Mouse (Mus musculus) liver, embryonic 11.5 days (tissue): ENCODE measurements around the gene Olfr1045. TPM values are rescaled to one million over a fixed set of nuclear protein-coding genes. Genes with fewer than 3 reads are reported as not detected.

Source experiments
- ATAC-seq: fragments of 200-750 bp; cut with Nextera tagmentation; replicated peaks from 2 replicates; pipeline ENCODE4 v1.8.0; 2017; ENCODE audit warnings: moderate number of reproducible peaks, mild to moderate bottlenecking, moderate TSS enrichment, moderate library complexity; ENCODE audit not compliant: low FRiP score
- DNase-seq: peaks from one replicate; pipeline ENCODE4 v3.0.0-alpha.2; 2017; ENCODE audit warnings: low spot score
- H3K27ac ChIP-seq: fragments of 300-500 bp; sonication (generic); 2 replicates; pipeline ENCODE4 v1.5.1; 2014; ENCODE audit warnings: mild to moderate bottlenecking, low read depth, low read length, control low read depth
- H3K27me3 ChIP-seq: fragments of 300-500 bp; sonication (generic); replicated peaks from 2 replicates; pipeline ENCODE4 v1.6.1; 2014; ENCODE audit warnings: low read length, mixed read lengths; ENCODE audit not compliant: control insufficient read depth, insufficient read depth
- H3K36me3 ChIP-seq: fragments of 300-500 bp; sonication (generic); 2 replicates; pipeline ENCODE4 v1.6.1; 2014; ENCODE audit warnings: mild to moderate bottlenecking, low read length, moderate library complexity, mixed read lengths; ENCODE audit not compliant: control insufficient read depth, insufficient read depth
- H3K4me1 ChIP-seq: fragments of 300-500 bp; sonication (generic); replicated peaks from 2 replicates; pipeline ENCODE4 v1.6.1; 2014; ENCODE audit warnings: low read length, mixed read lengths; ENCODE audit not compliant: control insufficient read depth, insufficient read depth
- H3K4me2 ChIP-seq: fragments of 300-500 bp; sonication (generic); 2 replicates; pipeline ENCODE4 v1.6.1; 2014; ENCODE audit warnings: mild to moderate bottlenecking, control low read depth, moderate library complexity
- H3K4me3 ChIP-seq: fragments of 300-500 bp; sonication (generic); 2 replicates; pipeline ENCODE4 v1.5.1; 2014; ENCODE audit warnings: low read depth, low read length, control low read depth
- H3K9ac ChIP-seq: fragments of 300-500 bp; sonication (generic); 2 replicates; pipeline ENCODE4 v1.6.1; 2014; ENCODE audit warnings: low read depth, low read length, control low read depth
- H3K9me3 ChIP-seq: fragments of 300-500 bp; sonication (generic); 2 replicates; pipeline ENCODE4 v1.6.1; 2016; ENCODE audit warnings: low read length, inconsistent platforms, mixed read lengths; ENCODE audit not compliant: control insufficient read depth
- WGBS: fragments of 180-500 bp; shearing (Covaris S2); extraction: QIAGEN DNeasy Blood & Tissue Kit; methylation state at CpG from one replicate; pipeline ENCODE4 v1.1.7; 2014; 5-methylcytosine and 5-hydroxymethylcytosine counted together
- polyA plus RNA-seq: library from polyadenylated mRNA; unstranded; fragments of >200 nt; fragmentation: Nextera tagmentation; extraction: Ambion mirVana; gene quantifications from 2 replicates; pipeline ENCODE4 v1.2.1, GENCODE M21; 2014

Gene Olfr1045
- polyA plus RNA-seq, 1 experiment from 2014 or later: not detected

DNA sequence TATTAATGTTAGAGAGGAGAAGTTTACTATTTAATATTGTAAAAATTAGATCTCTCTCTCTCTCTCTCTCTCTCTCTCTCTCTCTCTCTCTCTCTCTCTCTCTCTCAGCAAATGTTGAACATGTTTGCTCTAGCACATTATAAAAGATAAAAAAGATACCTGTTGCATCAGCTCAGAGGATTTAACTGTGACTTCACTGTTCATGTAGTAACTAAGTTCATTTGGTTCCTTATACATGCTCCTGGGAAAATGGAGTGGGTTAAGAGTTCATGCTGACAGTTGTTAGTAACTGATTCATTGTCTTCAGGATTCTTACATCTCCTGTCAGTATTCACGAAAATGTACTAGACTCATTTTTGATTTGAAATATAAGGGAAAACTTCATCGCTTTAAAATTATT, 35.4 kb downstream of the Olfr1045 start, which contains the start of gene Olfr1043:
Gene Olfr1043 (minus strand): TSS at position 101 of the 400 bp plus-strand sequence.
- H3K27me3 ChIP-seq: no peaks in the 10 kb centered on the region
- no peak within 1 kb of the TSS for H3K9ac ChIP-seq
- H3K27ac ChIP-seq: no peak within 1 kb of the TSS
- no peaks in the 10 kb centered on the region for H3K9me3 ChIP-seq
- H3K4me3 ChIP-seq: no peak within 1 kb of the TSS
- DNase-seq (no peak), ATAC-seq (no peak)
- WGBS: 85% methylated on average over 2 of the region's 2 CpGs
- H3K36me3 ChIP-seq: no peaks in the 10 kb centered on the region
- no peak within 1 kb of the TSS for H3K4me2 ChIP-seq
- no peaks in the 10 kb centered on the region for H3K4me1 ChIP-seq

- DNase-seq: no peak
- Histone ChIP-seq H3K4me1 (no peaks in the 10 kb centered on the region), H3K36me3 (no peaks in the 10 kb centered on the region), H3K9ac (no peak within 1 kb of the TSS), H3K9me3 (no peaks in the 10 kb centered on the region), H3K4me3 (no peak within 1 kb of the TSS), H3K4me2 (no peak within 1 kb of the TSS), H3K27me3 (no peaks in the 10 kb centered on the region), H3K27ac (no peak within 1 kb of the TSS)
- WGBS: 89% methylated on average over 2 of the region's 2 CpGs
- ATAC-seq: no peak
Measured at GRCm38 (mm10) chr2:86161738-86162137, 41.1 kb downstream of the Olfr1045 start, which contains the start of gene Olfr1042. TSS of gene Olfr1042 (minus strand) at chr2:86161838.

DNA sequence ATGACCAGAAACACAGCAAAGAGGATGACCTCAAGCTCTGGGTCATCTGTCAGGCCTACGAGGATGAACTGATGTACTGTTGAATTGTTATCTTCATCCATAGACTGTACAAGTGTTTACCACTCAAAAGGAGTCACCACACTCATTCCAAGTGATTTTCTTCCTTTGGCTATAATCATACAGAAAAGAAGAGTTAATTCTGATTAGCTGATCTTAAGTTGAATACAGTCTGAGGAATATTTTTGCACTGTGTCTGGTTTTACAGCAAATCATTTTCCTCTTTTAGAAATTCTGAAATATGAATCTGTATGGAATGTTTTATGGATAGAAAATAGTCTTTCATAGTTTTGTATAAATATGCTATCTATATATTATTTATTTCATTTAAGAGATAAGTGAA, 56.2 kb downstream of the Olfr1045 start, which contains the start of gene Olfr1040:
Gene Olfr1040 (minus strand): TSS at position 101 of the 400 bp plus-strand sequence.
- no peaks in the 10 kb centered on the region for H3K4me1 ChIP-seq
- no peaks in the 10 kb centered on the region for H3K9me3 ChIP-seq
- no peak within 1 kb of the TSS for H3K4me2 ChIP-seq
- H3K27ac ChIP-seq: no peak within 1 kb of the TSS
- WGBS: 85% methylated on average over 1 of the region's 1 CpGs
- no peak within 1 kb of the TSS for H3K9ac ChIP-seq
- DNase-seq (no peak), ATAC-seq (no peak)
- H3K36me3 ChIP-seq: no peaks in the 10 kb centered on the region
- no peak within 1 kb of the TSS for H3K4me3 ChIP-seq
- no peaks in the 10 kb centered on the region for H3K27me3 ChIP-seq

Other genes starting within 250 kb of the Olfr1045 start
- not detected in 2 replicates for gene Olfr1029, start 229.1 kb downstream of the Olfr1045 start, polyA plus RNA-seq
- not detected in 2 replicates for gene Olfr1030, start 223.7 kb downstream of the Olfr1045 start, polyA plus RNA-seq
- not detected in 2 replicates for gene Olfr1031, start 212.7 kb downstream of the Olfr1045 start, polyA plus RNA-seq
- gene Olfr1032, start 197.5 kb downstream of the Olfr1045 start, polyA plus RNA-seq: not detected in 2 replicates
- 0.60 and 0.88 TPM in 2 replicates for gene Olfr1033, start 182.4 kb downstream of the Olfr1045 start, polyA plus RNA-seq
- gene Olfr1034, start 157.1 kb downstream of the Olfr1045 start, polyA plus RNA-seq: not detected in 2 replicates
- gene Olfr1036, start 129.0 kb downstream of the Olfr1045 start, polyA plus RNA-seq: not detected in 2 replicates
- not detected in 2 replicates for gene Olfr1037, start 115.6 kb downstream of the Olfr1045 start, polyA plus RNA-seq
- gene Olfr1039, start 67.1 kb downstream of the Olfr1045 start, polyA plus RNA-seq: not detected in 2 replicates
- gene Olfr1040, start 56.3 kb downstream of the Olfr1045 start, polyA plus RNA-seq: not detected in 2 replicates
- gene Olfr1042, start 41.2 kb downstream of the Olfr1045 start, polyA plus RNA-seq: not detected in 2 replicates
- gene Olfr1043, start 35.5 kb downstream of the Olfr1045 start, polyA plus RNA-seq: not detected in 2 replicates
- gene Olfr1044, start 25.2 kb downstream of the Olfr1045 start, polyA plus RNA-seq: not detected in 2 replicates
- not detected in 2 replicates for gene Olfr52, start 17.3 kb downstream of the Olfr1045 start, polyA plus RNA-seq
- gene Olfr1046, start 16.3 kb upstream of the Olfr1045 start, polyA plus RNA-seq: not detected in 2 replicates
- gene Olfr1047, start 28.4 kb upstream of the Olfr1045 start, polyA plus RNA-seq: not detected in 2 replicates
- gene Olfr1048, start 37.3 kb upstream of the Olfr1045 start, polyA plus RNA-seq: not detected in 2 replicates
- not detected in 2 replicates for gene Olfr1049, start 55.3 kb upstream of the Olfr1045 start, polyA plus RNA-seq
- gene Olfr1051, start 76.1 kb upstream of the Olfr1045 start, polyA plus RNA-seq: not detected in 2 replicates
- not detected in 2 replicates for gene Olfr1052, start 89.4 kb upstream of the Olfr1045 start, polyA plus RNA-seq
- not detected in 2 replicates for gene Olfr1053, start 112.3 kb upstream of the Olfr1045 start, polyA plus RNA-seq
- gene Olfr1054, start 132.4 kb upstream of the Olfr1045 start, polyA plus RNA-seq: not detected in 2 replicates
- gene Olfr1055, start 147.3 kb upstream of the Olfr1045 start, polyA plus RNA-seq: not detected in 2 replicates
- not detected in 2 replicates for gene Olfr1056, start 159.5 kb upstream of the Olfr1045 start, polyA plus RNA-seq
- gene Olfr1057, start 175.4 kb upstream of the Olfr1045 start, polyA plus RNA-seq: not detected in 2 replicates
- gene Olfr1058, start 185.6 kb upstream of the Olfr1045 start, polyA plus RNA-seq: not detected in 2 replicates
- not detected in 2 replicates for gene Olfr1061, start 211.0 kb upstream of the Olfr1045 start, polyA plus RNA-seq
- not detected in 2 replicates for gene Olfr1062, start 223.7 kb upstream of the Olfr1045 start, polyA plus RNA-seq
- not detected in 2 replicates for gene Olfr1065, start 247.6 kb upstream of the Olfr1045 start, polyA plus RNA-seq